Mouse (Mus musculus) spleen, adult 2 months (tissue): ENCODE data around the gene I830077J02Rik.
A peak's percentile ranks its signal among the peaks of the same experiment; 100 is the strongest.

Experiments used
- CTCF ChIP-seq: fragments of 200-500 bp; IDR thresholded peaks from 2 replicates; pipeline ENCODE4 v1.5.1; 2011; ENCODE audit warnings: mild to moderate bottlenecking, inconsistent platforms; ENCODE audit not compliant: insufficient read depth, insufficient read length, insufficient replicate concordance; ENCODE audit errors: extremely low read depth
- POLR2A ChIP-seq: fragments of 200-500 bp; IDR thresholded peaks from 2 replicates; pipeline ENCODE4 v1.6.1; 2011; ENCODE audit warnings: low read depth, low read length, inconsistent platforms

DNA sequence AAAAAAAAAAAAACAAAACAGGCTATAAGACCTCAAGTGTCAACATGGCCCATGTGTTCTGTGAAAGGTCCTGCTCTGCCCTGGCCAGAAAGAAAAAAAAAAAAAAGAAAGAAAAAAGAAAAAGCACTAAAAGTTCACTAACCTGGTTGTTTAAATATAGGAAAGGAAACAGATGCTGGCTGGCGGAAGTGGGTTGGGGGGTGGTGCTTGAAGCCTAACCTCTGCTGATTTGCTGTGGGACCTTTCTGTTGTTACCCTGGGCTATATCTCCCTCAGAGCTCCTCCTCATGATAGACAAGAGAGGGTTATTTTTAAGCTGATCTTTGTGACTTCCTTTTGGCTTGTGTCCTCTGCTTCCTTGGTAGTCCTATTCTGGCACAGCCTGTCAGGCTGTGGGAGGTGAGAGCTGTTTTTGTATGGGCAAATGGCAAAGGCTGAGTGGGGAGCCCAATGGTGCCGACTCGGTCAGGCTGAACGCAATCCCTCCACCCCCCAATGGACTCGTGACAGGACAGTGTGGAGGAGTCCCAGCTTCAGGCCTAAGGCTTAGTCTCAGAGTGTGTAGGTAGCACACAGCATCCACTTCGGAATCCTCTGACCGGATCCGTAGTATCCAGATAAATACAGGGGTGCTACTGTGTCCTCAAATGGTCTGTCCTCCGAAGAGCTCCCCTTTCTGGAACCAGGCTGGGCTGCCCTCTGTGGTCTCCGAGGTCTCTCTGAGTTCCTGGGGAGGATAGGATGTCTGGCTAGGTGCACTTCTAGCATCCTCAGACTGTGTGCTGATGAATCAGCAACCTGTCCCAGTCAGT lies 40.5 kb downstream of the I830077J02Rik start:
- TF ChIP-seq POLR2A (peak; percentile 53; the same call in 1 of the 2 replicates), CTCF (no peak)
